Mouse (Mus musculus) monocyte, adult 5-6 weeks (primary cell): Measurements from ENCODE around the gene Stk4. TPM values are rescaled to one million over a fixed set of nuclear protein-coding genes. Genes with fewer than 3 reads are reported as not detected.

Experiments used
- ATAC-seq: fragments of 153-309, 156-312 bp; replicated peaks from 2 replicates; pipeline ENCODE4 v1.8.0; 2017; ENCODE audit warnings: mild to moderate bottlenecking; ENCODE audit not compliant: low TSS enrichment, insufficient number of reproducible peaks, severe bottlenecking, poor library complexity, low FRiP score
- total RNA-seq: library from RNA; stranded (forward); fragments of 200-1000, 200-491, 200-594 nt; gene quantifications from 3 replicates; pipeline ENCODE4 v1.2.3, GENCODE M21; 2017

Stk4 gene
- total RNA-seq, 1 experiment from 2014 or later, result 304 TPM

DNA sequence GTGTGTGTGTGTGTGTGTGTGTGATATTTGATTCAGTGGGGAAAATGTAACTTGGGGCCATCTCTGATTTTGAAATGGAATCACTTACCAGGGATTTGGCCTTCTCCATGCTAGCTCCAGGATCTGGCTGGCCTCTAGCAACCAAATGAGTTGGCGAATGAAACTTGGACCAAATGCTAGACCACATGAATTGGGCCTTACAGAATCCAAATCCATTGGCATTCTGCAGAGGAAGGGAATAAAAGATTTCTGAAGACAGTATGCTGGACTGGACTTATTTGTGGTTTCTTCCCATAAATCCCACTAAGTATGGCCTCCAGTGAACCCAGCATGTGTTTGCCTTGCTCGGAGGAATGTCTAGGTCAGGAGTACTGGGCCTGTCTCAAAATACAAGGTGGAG is 88.7 kb downstream of the Stk4 start:
- ATAC-seq, result no peak

DNA sequence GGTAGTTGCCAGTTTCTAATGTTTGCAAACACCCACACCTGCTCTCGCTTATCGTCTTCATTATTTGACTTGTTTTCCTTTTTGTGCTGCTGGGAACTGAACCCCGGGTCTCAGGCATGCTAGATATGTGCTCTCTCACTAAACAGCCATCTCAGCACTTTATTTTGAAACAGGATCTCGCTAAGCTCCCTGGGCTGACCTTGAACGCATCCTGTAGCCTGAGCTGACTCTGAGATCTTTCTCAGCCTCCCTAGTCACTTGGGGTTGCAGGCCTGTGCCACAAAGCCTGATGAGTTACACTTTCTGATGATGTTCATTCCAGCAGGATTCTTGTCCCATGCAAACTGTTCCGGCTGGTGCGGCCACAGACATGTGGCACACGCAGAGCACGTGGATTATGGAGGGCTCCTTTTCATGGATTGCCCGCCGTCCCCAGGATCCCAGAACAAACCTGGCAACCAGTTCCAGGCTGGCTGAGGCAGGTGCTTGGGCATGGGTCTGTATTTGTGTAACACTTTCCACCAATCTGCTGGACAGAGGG is 91.5 kb downstream of the Stk4 start:
- no peak for ATAC-seq

- no peak for ATAC-seq
These were observed 94.8 kb downstream of the Stk4 start for GRCm38 (mm10) chr2:164164941-164165340.

DNA sequence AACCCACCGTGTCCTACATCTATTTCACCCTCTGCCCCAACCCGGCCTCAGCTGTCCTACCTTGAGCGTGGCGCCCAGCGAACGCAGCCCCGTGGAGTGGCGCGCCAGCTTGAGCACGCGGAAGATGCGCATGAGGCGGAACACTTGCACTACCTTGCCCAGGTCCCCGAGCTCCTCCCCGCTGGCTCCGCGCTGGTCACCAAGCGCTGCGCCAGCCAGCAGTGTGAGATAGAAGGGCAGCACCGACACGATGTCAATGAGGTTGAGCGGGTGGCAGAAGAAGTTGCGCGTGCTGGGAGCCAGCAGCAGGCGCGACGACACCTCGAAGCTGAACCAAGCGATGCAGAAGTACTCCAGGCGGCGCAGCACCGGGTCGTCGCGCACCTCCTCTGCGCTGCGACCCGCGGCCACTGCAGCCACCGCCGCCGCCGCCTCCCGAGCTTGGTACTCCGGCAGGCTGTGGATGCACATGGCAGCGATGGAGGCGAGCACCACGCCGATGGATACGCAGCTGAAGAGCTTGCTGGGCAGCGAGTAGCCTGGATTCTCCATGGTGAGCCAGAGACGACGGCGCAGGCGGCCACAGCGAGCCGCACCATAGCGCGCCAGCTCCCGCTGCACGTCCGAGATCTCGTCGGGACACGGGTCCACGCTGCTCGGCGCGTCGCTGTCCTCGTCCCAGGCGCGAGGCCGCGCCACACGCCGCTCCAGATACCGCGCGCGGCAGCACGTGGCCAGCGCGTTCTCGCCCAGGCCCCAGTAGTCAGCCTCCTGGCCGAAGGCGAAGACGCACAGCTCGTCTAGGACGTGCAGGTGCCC is 97.8 kb downstream of the Stk4 start:
- ATAC-seq, result no peak

DNA sequence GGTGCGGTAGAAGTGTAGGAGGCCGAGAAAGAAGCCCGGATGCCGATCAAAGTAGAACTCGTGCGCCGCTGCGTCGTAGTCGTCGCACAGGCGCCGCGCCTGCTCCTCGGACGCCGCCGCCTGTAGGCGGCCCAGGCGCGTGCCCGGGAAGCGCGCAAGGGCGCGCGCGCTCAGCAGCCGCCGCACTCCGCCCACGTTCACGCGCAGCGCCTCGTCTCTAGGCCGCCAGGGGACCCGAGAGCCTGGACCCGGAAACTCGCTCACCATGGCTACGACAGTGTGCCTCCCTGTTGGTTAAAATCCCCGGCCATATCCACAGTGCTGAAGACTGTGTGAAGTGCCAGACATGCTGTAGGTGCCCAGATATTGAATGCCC is 98.4 kb downstream of the Stk4 start:
- ATAC-seq, result no peak

- no peak for ATAC-seq
These were observed 100.2 kb downstream of the Stk4 start for GRCm38 (mm10) chr2:164170326-164170725.

GRCm38 (mm10) chr2:164170902-164171301 is 100.8 kb downstream of the Stk4 start, which contains the start of gene Kcns1:
Kcns1 (minus strand) TSS chr2:164171113.
- ATAC-seq, result no peak

- no peak for ATAC-seq
These were observed 103.3 kb downstream of the Stk4 start for GRCm38 (mm10) chr2:164173394-164173793.

DNA sequence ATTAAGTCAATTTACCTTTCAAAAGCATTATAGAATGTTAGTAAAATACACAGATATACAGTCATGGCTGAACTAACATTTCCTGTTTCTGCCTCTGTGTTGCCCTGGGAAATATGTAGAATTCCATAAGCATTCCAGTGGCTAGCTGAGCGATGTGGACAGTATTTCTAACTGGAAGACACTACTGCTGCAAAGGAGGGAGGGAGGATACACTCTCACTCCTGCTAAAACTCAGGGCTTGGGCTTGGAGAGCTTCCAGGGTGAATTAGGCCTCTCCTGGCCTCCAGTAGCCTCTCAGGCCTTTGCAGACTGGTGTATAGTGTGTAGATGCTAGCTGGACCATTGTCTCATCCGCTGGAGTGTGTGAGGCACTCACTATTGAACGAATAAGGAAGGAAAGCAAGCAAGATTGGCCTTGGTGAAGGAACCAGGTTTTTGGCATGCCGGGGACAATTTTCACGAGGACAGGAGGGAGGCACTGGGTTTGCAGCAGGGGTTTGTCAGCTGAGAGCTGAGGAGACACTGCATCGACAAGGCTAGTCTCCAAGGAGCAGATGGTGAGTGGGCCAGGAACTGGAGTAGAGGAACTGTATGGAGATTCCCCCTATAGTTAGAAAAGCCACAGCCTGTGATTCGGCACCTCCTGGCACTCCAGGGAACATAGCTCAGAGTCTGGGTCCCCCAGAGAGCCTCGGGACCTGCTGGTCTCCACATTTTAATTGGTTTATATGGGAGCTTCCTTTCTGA is 104.7 kb downstream of the Stk4 start:
- ATAC-seq, result no peak

GRCm38 (mm10) chr2:164175850-164176249 is 105.7 kb downstream of the Stk4 start:
- no peak for ATAC-seq

DNA sequence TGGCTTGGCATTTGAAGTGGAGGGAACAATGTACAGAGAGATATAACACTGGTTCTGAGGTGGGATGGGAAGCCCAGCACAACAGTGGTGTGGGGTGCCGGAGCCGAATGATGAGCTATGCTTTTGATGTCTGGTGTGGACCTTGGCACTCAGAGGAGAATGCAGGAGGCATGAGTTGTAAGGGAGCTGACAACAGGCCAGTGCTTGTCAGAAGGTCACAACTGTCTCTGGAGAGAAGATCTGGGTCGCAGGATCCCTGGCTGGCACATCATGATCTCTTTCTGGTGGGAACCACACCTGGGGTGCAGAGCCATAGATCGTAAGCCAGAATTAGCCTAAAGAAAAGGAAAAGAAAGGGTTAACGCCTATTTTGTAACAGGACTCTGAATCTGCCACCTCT is 107.7 kb downstream of the Stk4 start:
- ATAC-seq, result no peak

GRCm38 (mm10) chr2:164180124-164180523 is 110.0 kb downstream of the Stk4 start:
- no peak for ATAC-seq

GRCm38 (mm10) chr2:164180770-164181169 is 110.6 kb downstream of the Stk4 start:
- ATAC-seq, result no peak

GRCm38 (mm10) chr2:164182692-164183255 is 112.7 kb downstream of the Stk4 start, which contains the start of gene Wfdc5:
Wfdc5 (minus strand) TSS chr2:164182742.
- ATAC-seq, result no peak

GRCm38 (mm10) chr2:164183340-164183739 is 113.2 kb downstream of the Stk4 start:
- no peak for ATAC-seq

GRCm38 (mm10) chr2:164184145-164184719 is 114.1 kb downstream of the Stk4 start:
- ATAC-seq, result no peak

- ATAC-seq, result peak; percentile 59; the same call in 1 of the 2 replicates
These were observed 118.6 kb downstream of the Stk4 start for GRCm38 (mm10) chr2:164188722-164189121.

- ATAC-seq, result no peak
These were observed 120.5 kb downstream of the Stk4 start, which contains the start of gene Wfdc12 for GRCm38 (mm10) chr2:164190576-164190975. Wfdc12 (minus strand) TSS chr2:164190608.

- no peak for ATAC-seq
These were observed 122.2 kb downstream of the Stk4 start for GRCm38 (mm10) chr2:164192279-164192678.
